ENCODE assay signal across 22 mouse cellular contexts in genomic region chr6:28737601-28738000, GRCm38 (mm10).
DNase-seq lines count a peak whose midpoint lies in the region; ATAC-seq and TF ChIP-seq lines count a peak whose summit lies in the region.
"Had no signal": no experiment of that assay in that cellular context is flagged by ENCODE, and none has a peak within 500 bp of the region (broad histone marks: within the 10 kb centered on the region; RNA-seq: fewer than 3 reads in every experiment).

No protein-coding gene starts in this region.

- no peak overlapping the region for H3K9ac ChIP-seq in liver, adult 2 months (ENCODE audit: low read depth, low read length)
- no peak overlapping the region for H3K9ac ChIP-seq in liver, embryonic 11.5 days (ENCODE audit: low read depth, low read length)
- H3K9ac ChIP-seq in liver, embryonic 14.5 days (replicated peaks): no peak overlapping the region
- no peak overlapping the region for H3K9ac ChIP-seq in forebrain, postnatal 0 days
- no peak overlapping the region for H3K9ac ChIP-seq in heart, embryonic 12.5 days
- H3K9ac ChIP-seq: embryonic facial prominence, embryonic 15.5 days; hindbrain, embryonic 15.5 days had no signal

- no peaks in the 10 kb centered on the region for H3K27me3 ChIP-seq in liver, adult 2 months (ENCODE audit: control insufficient read depth, insufficient read depth, low read length)
- no peaks in the 10 kb centered on the region for H3K27me3 ChIP-seq in liver, embryonic 11.5 days (replicated peaks; ENCODE audit: control insufficient read depth, insufficient read depth, low read length)
- H3K27me3 ChIP-seq in liver, embryonic 14.5 days (ENCODE audit: control insufficient read depth, insufficient read depth, low read length): no peaks in the 10 kb centered on the region
- H3K27me3 ChIP-seq in forebrain, postnatal 0 days (ENCODE audit: insufficient read depth, low read length): no peaks in the 10 kb centered on the region
- no peaks in the 10 kb centered on the region for H3K27me3 ChIP-seq in heart, embryonic 12.5 days (replicated peaks)
- H3K27me3 ChIP-seq: CH12.LX; embryonic facial prominence, embryonic 15.5 days; hindbrain, embryonic 15.5 days had no signal

- H3K4me2 ChIP-seq in liver, embryonic 11.5 days: no peak overlapping the region
- H3K4me2 ChIP-seq in liver, embryonic 14.5 days (ENCODE audit: low read depth): no peak overlapping the region
- H3K4me2 ChIP-seq in forebrain, postnatal 0 days (ENCODE audit: low read depth): no peak overlapping the region
- H3K4me2 ChIP-seq in heart, embryonic 12.5 days: no peak overlapping the region
- H3K4me2 ChIP-seq: embryonic facial prominence, embryonic 15.5 days; heart, embryonic 11.5 days; hindbrain, embryonic 15.5 days had no signal

- peak; percentile 99 for DNase-seq in liver, adult 2 months (ENCODE audit: extremely low read depth, low read depth, low spot score)
- DNase-seq in liver, embryonic 11.5 days (ENCODE audit: low spot score): no peak
- peak; percentile 20 for DNase-seq in lung, postnatal 36 days
- no peak for DNase-seq in lung, postnatal 10 days
- no peak for DNase-seq in liver, embryonic 14.5 days (ENCODE audit: low read depth in 3 of 3, low spot score in 3 of 3)
- DNase-seq in forebrain, postnatal 0 days: no peak
- DNase-seq: adrenal gland, postnatal 10 days; cerebellum, adult 11 months; cerebellum, adult 8-10 months; cerebellum, postnatal 14 days; embryo, embryonic 11 days; gastrocnemius, postnatal 36 days; heart, adult 18-20 months had no signal

- no peak overlapping the region for H3K4me3 ChIP-seq in liver, adult 2 months (ENCODE audit: insufficient read depth, low read depth, low read length)
- no peak overlapping the region for H3K4me3 ChIP-seq in liver, embryonic 11.5 days (ENCODE audit: low read depth, low read length)
- no peak overlapping the region for H3K4me3 ChIP-seq in liver, embryonic 14.5 days (ENCODE audit: insufficient read depth in 1 of 2, low read depth in 2 of 2, low read length in 2 of 2)
- H3K4me3 ChIP-seq in forebrain, postnatal 0 days (ENCODE audit: low read depth, low read length): no peak overlapping the region
- no peak overlapping the region for H3K4me3 ChIP-seq in heart, embryonic 12.5 days
- H3K4me3 ChIP-seq: embryonic facial prominence, embryonic 15.5 days; erythroblast, embryonic 14.5 days; forebrain, embryonic 10.5 days; hindbrain, embryonic 10.5 days; hindbrain, embryonic 15.5 days had no signal

- peaks cover 20% of the 10 kb centered on the region for H3K79me2 ChIP-seq in liver, adult 2 months (ENCODE audit: control insufficient read depth, insufficient read depth, low read length)

- TF ChIP-seq CTCF in liver, adult 2 months (IDR thresholded peaks at IDR 0.05; ENCODE audit: low read depth, low read length): no peak
- TF ChIP-seq CTCF in liver, embryonic 14.5 days (IDR thresholded peaks at IDR 0.05; ENCODE audit: low read depth): no peak
- TF ChIP-seq CTCF in forebrain, postnatal 0 days (IDR thresholded peaks at IDR 0.05; ENCODE audit: low read depth): no peak

- no peaks in the 10 kb centered on the region for H3K36me3 ChIP-seq in liver, adult 2 months (ENCODE audit: control insufficient read depth, insufficient read depth, low read length)
- H3K36me3 ChIP-seq in liver, embryonic 11.5 days (ENCODE audit: control insufficient read depth, insufficient read depth, low read length): no peaks in the 10 kb centered on the region; the same call in 1 of the 2 replicates
- H3K36me3 ChIP-seq in liver, embryonic 14.5 days (replicated peaks; ENCODE audit: control insufficient read depth, insufficient read depth, low read depth): no peaks in the 10 kb centered on the region
- H3K36me3 ChIP-seq in forebrain, postnatal 0 days (ENCODE audit: insufficient read depth): no peaks in the 10 kb centered on the region
- no peaks in the 10 kb centered on the region for H3K36me3 ChIP-seq in heart, embryonic 12.5 days
- H3K36me3 ChIP-seq: embryonic facial prominence, embryonic 15.5 days; forebrain, embryonic 10.5 days; hindbrain, embryonic 10.5 days; hindbrain, embryonic 15.5 days had no signal

- H3K9me3 ChIP-seq in liver, embryonic 11.5 days (ENCODE audit: control insufficient read depth, low read length): no peaks in the 10 kb centered on the region
- no peaks in the 10 kb centered on the region for H3K9me3 ChIP-seq in liver, embryonic 14.5 days (ENCODE audit: control insufficient read depth, low read length)
- H3K9me3 ChIP-seq in forebrain, postnatal 0 days (ENCODE audit: low read length): no peaks in the 10 kb centered on the region
- no peaks in the 10 kb centered on the region for H3K9me3 ChIP-seq in heart, embryonic 12.5 days (replicated peaks)
- H3K9me3 ChIP-seq: embryonic facial prominence, embryonic 15.5 days; forebrain, embryonic 10.5 days; hindbrain, embryonic 10.5 days; hindbrain, embryonic 15.5 days had no signal

- peaks cover 20% of the 10 kb centered on the region for H3K4me1 ChIP-seq in liver, adult 2 months (ENCODE audit: control insufficient read depth, insufficient read depth, low read length)
- H3K4me1 ChIP-seq in liver, embryonic 11.5 days (replicated peaks; ENCODE audit: control insufficient read depth, insufficient read depth, low read length): peaks cover 6% of the 10 kb centered on the region
- H3K4me1 ChIP-seq in liver, embryonic 14.5 days (replicated peaks; ENCODE audit: control insufficient read depth in 2 of 2, insufficient read depth in 2 of 2, low read length in 1 of 2): peaks cover 0 to 4% of the 10 kb centered on the region in 2 experiments; a peak in 2 of 4 replicates
- no peaks in the 10 kb centered on the region for H3K4me1 ChIP-seq in forebrain, postnatal 0 days (ENCODE audit: insufficient read depth)
- H3K4me1 ChIP-seq in heart, embryonic 12.5 days (replicated peaks): peaks cover 12% of the 10 kb centered on the region
- H3K4me1 ChIP-seq: embryonic facial prominence, embryonic 15.5 days; hindbrain, embryonic 10.5 days; hindbrain, embryonic 15.5 days had no signal

- H3K27ac ChIP-seq in liver, adult 2 months (replicated peaks; ENCODE audit: insufficient read depth, low read depth, low read length): peak overlapping the region; percentile 75
- H3K27ac ChIP-seq in liver, embryonic 11.5 days (ENCODE audit: low read depth, low read length): no peak overlapping the region
- no peak overlapping the region for H3K27ac ChIP-seq in liver, embryonic 14.5 days
- no peak overlapping the region for H3K27ac ChIP-seq in forebrain, postnatal 0 days (ENCODE audit: low read depth, low read length)
- H3K27ac ChIP-seq in heart, embryonic 12.5 days (ENCODE audit: poor library complexity, severe bottlenecking): no peak overlapping the region
- H3K27ac ChIP-seq: embryonic facial prominence, embryonic 15.5 days; forebrain, embryonic 10.5 days; hindbrain, embryonic 10.5 days; hindbrain, embryonic 15.5 days had no signal

- TF ChIP-seq POLR2A in liver, adult 2 months (IDR thresholded peaks at IDR 0.05; ENCODE audit: extremely low read depth, insufficient read depth, low read length): no peak

- 6% methylated on average over 1 of the region's 1 CpGs for WGBS in liver, adult 2 months
- 59% methylated on average over 1 of the region's 1 CpGs for WGBS in liver, embryonic 11.5 days
- 49% methylated on average over 1 of the region's 1 CpGs for WGBS in liver, embryonic 14.5 days (ENCODE audit: insufficient replicate concordance)
- 86% methylated on average over 1 of the region's 1 CpGs for WGBS in forebrain, postnatal 0 days
- WGBS in heart, embryonic 12.5 days: 52% methylated on average over 1 of the region's 1 CpGs

- TF ChIP-seq EP300 in liver, embryonic 14.5 days (IDR thresholded peaks at IDR 0.05; ENCODE audit: low read depth): no peak

- no peak for ATAC-seq in liver, embryonic 11.5 days (replicated peaks; ENCODE audit: low FRiP score)
- ATAC-seq in liver, embryonic 14.5 days (ENCODE audit: insufficient read depth): peak; percentile 52; the same call in 1 of the 2 replicates
- ATAC-seq in forebrain, postnatal 0 days: no peak
- ATAC-seq in heart, embryonic 12.5 days (ENCODE audit: insufficient number of reproducible peaks, low FRiP score): no peak
- ATAC-seq: forebrain, embryonic 14.5 days had no signal

Comparison
In these comparisons a context has a peak if more than half of its experiments do, and no peak if none do; other contexts are left out.
1. DNase-seq: peak in liver, adult 2 months (single experiment) and lung, postnatal 36 days (single experiment); none in liver, embryonic 11.5 days (single experiment), lung, postnatal 10 days (single experiment), liver, embryonic 14.5 days (0 of 3) and forebrain, postnatal 0 days (single experiment).